Mouse (Mus musculus) ES-E14 (cell line): ENCODE results near the gene Tmem247. TPM values are rescaled to one million over a fixed set of nuclear protein-coding genes. Genes with fewer than 3 reads are reported as not detected.

Source experiments
- DNase-seq: peaks from one replicate; pipeline ENCODE4 v3.0.0-alpha.2; 2013; ENCODE audit warnings: low read depth, low spot score
- H3K27ac ChIP-seq: 2 replicates; pipeline ENCODE4 v1.5.1; 2012; ENCODE audit warnings: low read depth, mild to moderate bottlenecking, low read length, moderate library complexity, mixed read lengths; ENCODE audit not compliant: poor library complexity, insufficient read depth, severe bottlenecking
- H3K36me3 ChIP-seq: 2 replicates; pipeline ENCODE4 v1.6.1; 2012; ENCODE audit warnings: mild to moderate bottlenecking, low read length, moderate library complexity, mixed read lengths; ENCODE audit not compliant: control insufficient read depth, poor library complexity, insufficient read depth, severe bottlenecking
- H3K4me1 ChIP-seq, 2 experiments: fragments of 150-350 bp in 1 of 2; sonication (generic) in 1 of 2; 2 replicates each; pipeline ENCODE4 v1.6.1; 2012; ENCODE audit warnings: low read length in 2 of 2, mild to moderate bottlenecking in 1 of 2, mixed read lengths in 1 of 2; ENCODE audit not compliant: control insufficient read depth in 2 of 2, insufficient read depth in 2 of 2, poor library complexity in 1 of 2
- H3K4me3 ChIP-seq, 2 experiments: fragments of 150-350 bp in 1 of 2; sonication (generic) in 1 of 2; 2 replicates each; pipeline ENCODE4 v1.5.1; 2012; ENCODE audit warnings: low read length in 2 of 2, low read depth in 1 of 2, mild to moderate bottlenecking in 1 of 2, mixed read lengths in 1 of 2; ENCODE audit not compliant: insufficient read depth in 1 of 2, poor library complexity in 1 of 2, severe bottlenecking in 1 of 2
- H3K9ac ChIP-seq: 2 replicates; pipeline ENCODE4 v1.6.1; 2012; ENCODE audit warnings: low read depth, mild to moderate bottlenecking, low read length, mixed read lengths; ENCODE audit not compliant: poor library complexity, insufficient read depth, severe bottlenecking
- H3K9me3 ChIP-seq: fragments of 150-350 bp; sonication (generic); 2 replicates; pipeline ENCODE4 v1.6.1; 2012; ENCODE audit warnings: low read depth, mild to moderate bottlenecking, low read length; ENCODE audit not compliant: control insufficient read depth, insufficient read depth
- CHD2 ChIP-seq: IDR thresholded peaks from 2 replicates; pipeline ENCODE4 v1.6.1; 2014; ENCODE audit warnings: mild to moderate bottlenecking, low read depth, low read length, inconsistent platforms
- HCFC1 ChIP-seq: IDR thresholded peaks from 2 replicates; pipeline ENCODE4 v1.6.1; 2012; ENCODE audit warnings: low read length, inconsistent platforms, borderline replicate concordance; ENCODE audit not compliant: insufficient read depth
- MAFK ChIP-seq: IDR thresholded peaks from 2 replicates; pipeline ENCODE4 v1.6.1; 2014; ENCODE audit warnings: mild to moderate bottlenecking, low read depth, low read length, inconsistent platforms; ENCODE audit not compliant: insufficient read depth
- ZC3H11A ChIP-seq: IDR thresholded peaks from 2 replicates; pipeline ENCODE4 v1.6.1; 2012; ENCODE audit warnings: low read depth, mild to moderate bottlenecking, inconsistent platforms, low read length, borderline replicate concordance
- ZNF384 ChIP-seq: IDR thresholded peaks from 2 replicates; pipeline ENCODE4 v1.6.1; 2012; ENCODE audit warnings: low read depth, low read length, inconsistent platforms
- in situ Hi-C, 2 experiments: fragments of 600-800 bp; cut with MboI; formaldehyde crosslinking; loops; one replicate each; pipeline ENCODE4 v1.15.1; 2025; ENCODE audit warnings: low sequenced_read_pairs in 2 of 2, inconsistent platforms in 1 of 2; ENCODE audit not compliant: unreplicated experiment in 2 of 2
- total RNA-seq: library from RNA; depleted of rRNA; stranded (reverse); fragments of 300-350 nt; gene quantifications from 2 replicates; pipeline ENCODE4 v1.2.3, GENCODE M21; 2012; rRNA removed

The Tmem247 gene
- not detected in 2 replicates for total RNA-seq

- H3K27ac ChIP-seq = no peak within 1 kb of the TSS
- TF ChIP-seq CHD2 = no peak
- TF ChIP-seq ZNF384 = no peak
- no peak for TF ChIP-seq MAFK
- TF ChIP-seq ZC3H11A = no peak
- TF ChIP-seq HCFC1 = no peak
- in situ Hi-C loops = loop anchor here (5.0 to 25.0 kb wide), 3 partner anchors 128 to 335 kb away; no protein-coding TSS in a partner anchor
- no peaks in the 10 kb centered on the region for H3K9me3 ChIP-seq
- H3K4me1 ChIP-seq = no peaks in the 10 kb centered on the region
- H3K36me3 ChIP-seq = no peaks in the 10 kb centered on the region
- no peak within 1 kb of the TSS for H3K4me3 ChIP-seq
- no peak within 1 kb of the TSS for H3K9ac ChIP-seq
- no peak for DNase-seq
These were observed at the start of gene Tmem247 for GRCm38 (mm10) chr17:86917048-86917447. TSS of gene Tmem247 (plus strand) at chr17:86917348.

- Histone ChIP-seq H3K9ac (no peak overlapping the region), H3K36me3 (no peaks in the 10 kb centered on the region), H3K4me3 (no peak overlapping the region), H3K27ac (no peak overlapping the region), H3K4me1 (no peaks in the 10 kb centered on the region), H3K9me3 (no peaks in the 10 kb centered on the region)
- TF ChIP-seq CHD2 (no peak), ZC3H11A (no peak), MAFK (no peak), HCFC1 (no peak), ZNF384 (no peak)
- in situ Hi-C loops = no loop called here
- DNase-seq = no peak
These were observed 46.6 kb upstream of the Tmem247 start for GRCm38 (mm10) chr17:86870586-86870985.

GRCm38 (mm10) chr17:86872643-86873042 is 44.5 kb upstream of the Tmem247 start:
- H3K36me3 ChIP-seq = no peaks in the 10 kb centered on the region
- in situ Hi-C loops = no loop called here
- H3K9me3 ChIP-seq = no peaks in the 10 kb centered on the region
- TF ChIP-seq ZC3H11A = no peak
- no peak for TF ChIP-seq ZNF384
- no peak for TF ChIP-seq CHD2
- TF ChIP-seq MAFK = no peak
- no peak for TF ChIP-seq HCFC1
- no peak overlapping the region for H3K9ac ChIP-seq
- no peak overlapping the region for H3K27ac ChIP-seq
- no peaks in the 10 kb centered on the region for H3K4me1 ChIP-seq
- DNase-seq = no peak
- no peak overlapping the region for H3K4me3 ChIP-seq

- DNase-seq = no peak
- in situ Hi-C loops = no loop called here
- no peaks in the 10 kb centered on the region for H3K4me1 ChIP-seq
- H3K9ac ChIP-seq = no peak overlapping the region
- no peak overlapping the region for H3K27ac ChIP-seq
- no peaks in the 10 kb centered on the region for H3K9me3 ChIP-seq
- TF ChIP-seq MAFK (no peak), HCFC1 (no peak), ZC3H11A (no peak), CHD2 (no peak), ZNF384 (no peak)
- no peaks in the 10 kb centered on the region for H3K36me3 ChIP-seq
- H3K4me3 ChIP-seq = no peak overlapping the region
These were observed 40.2 kb upstream of the Tmem247 start for GRCm38 (mm10) chr17:86876940-86877339.

- H3K36me3 ChIP-seq = no peaks in the 10 kb centered on the region
- in situ Hi-C loops = no loop called here
- H3K27ac ChIP-seq = no peak overlapping the region
- no peaks in the 10 kb centered on the region for H3K4me1 ChIP-seq
- H3K9ac ChIP-seq = no peak overlapping the region
- H3K9me3 ChIP-seq = no peaks in the 10 kb centered on the region
- no peak overlapping the region for H3K4me3 ChIP-seq
- TF ChIP-seq CHD2 = no peak
- TF ChIP-seq ZNF384 = no peak
- no peak for TF ChIP-seq ZC3H11A
- TF ChIP-seq HCFC1 = no peak
- no peak for TF ChIP-seq MAFK
- no peak for DNase-seq
These were observed 39.4 kb upstream of the Tmem247 start for GRCm38 (mm10) chr17:86877747-86878146.
